Mouse (Mus musculus): Measurements from ENCODE around the gene Ankra2.
A peak's percentile ranks its signal among the peaks of the same experiment; 100 is the strongest.

Gene Ankra2

GRCm38 (mm10) chr13:98262636-98263457, at the start of gene Ankra2, which contains the start of gene Utp15:
Gene Ankra2 (plus strand): TSS chr13:98263074.
Gene Utp15 (minus strand): TSS chr13:98263041.
- DNase-seq (ENCODE audit: low spot score) = peak; percentile 98

- peak; percentile 10 for DNase-seq (ENCODE audit: low spot score)
Measured at GRCm38 (mm10) chr13:98222848-98223247, 40.0 kb upstream of the Ankra2 start.

- DNase-seq (ENCODE audit: low spot score) = no peak
Measured at GRCm38 (mm10) chr13:98226225-98226624, 36.6 kb upstream of the Ankra2 start.

- DNase-seq (ENCODE audit: low spot score) = no peak
Measured at GRCm38 (mm10) chr13:98230511-98230910, 32.4 kb upstream of the Ankra2 start.

GRCm38 (mm10) chr13:98235451-98235850, 27.4 kb upstream of the Ankra2 start:
- no peak for DNase-seq (ENCODE audit: low spot score)

GRCm38 (mm10) chr13:98239978-98240641, 22.8 kb upstream of the Ankra2 start:
- peak; percentile 59 for DNase-seq (ENCODE audit: low spot score)

- DNase-seq (ENCODE audit: low spot score) = no peak
Measured at GRCm38 (mm10) chr13:98241531-98242282, 21.2 kb upstream of the Ankra2 start.

- no peak for DNase-seq (ENCODE audit: low spot score)
Measured at GRCm38 (mm10) chr13:98244571-98245350, 18.1 kb upstream of the Ankra2 start.

GRCm38 (mm10) chr13:98245386-98245785, 17.5 kb upstream of the Ankra2 start:
- no peak for DNase-seq (ENCODE audit: low spot score)

- no peak for DNase-seq (ENCODE audit: low spot score)
Measured at GRCm38 (mm10) chr13:98249594-98249993, 13.3 kb upstream of the Ankra2 start.

GRCm38 (mm10) chr13:98254921-98255320, 8.0 kb upstream of the Ankra2 start:
- no peak for DNase-seq (ENCODE audit: low spot score)

- DNase-seq (ENCODE audit: low spot score) = peak; percentile 33
Measured at GRCm38 (mm10) chr13:98263458-98263987, 649 bp downstream of the Ankra2 start.

- no peak for DNase-seq (ENCODE audit: low spot score)
Measured at GRCm38 (mm10) chr13:98264111-98264510, 1.2 kb downstream of the Ankra2 start.

GRCm38 (mm10) chr13:98274023-98274422, 11.1 kb downstream of the Ankra2 start:
- no peak for DNase-seq (ENCODE audit: low spot score)

- peak; percentile 40 for DNase-seq (ENCODE audit: low spot score)
Measured at GRCm38 (mm10) chr13:98275646-98276045, 12.8 kb downstream of the Ankra2 start.

GRCm38 (mm10) chr13:98276253-98276652, 13.4 kb downstream of the Ankra2 start:
- DNase-seq (ENCODE audit: low spot score) = no peak

GRCm38 (mm10) chr13:98277501-98277900, 14.6 kb downstream of the Ankra2 start:
- DNase-seq (ENCODE audit: low spot score) = no peak

- no peak for DNase-seq (ENCODE audit: low spot score)
Measured at GRCm38 (mm10) chr13:98279686-98280085, 16.8 kb downstream of the Ankra2 start, which contains the start of gene Gm21976. Gene Gm21976 (plus strand): TSS chr13:98279887.

- no peak for DNase-seq (ENCODE audit: low spot score)
Measured at GRCm38 (mm10) chr13:98280990-98281650, 18.2 kb downstream of the Ankra2 start.

GRCm38 (mm10) chr13:98290719-98291118, 27.8 kb downstream of the Ankra2 start:
- DNase-seq (ENCODE audit: low spot score) = no peak

GRCm38 (mm10) chr13:98291712-98292111, 28.8 kb downstream of the Ankra2 start:
- no peak for DNase-seq (ENCODE audit: low spot score)

Measured in c-Kit-positive CD71-positive TER-119-positive erythroid progenitor cells, embryonic 14.5 days (primary cell).